ENCODE assay signal across 22 mouse cellular contexts in genomic region chr7:91916809-91917208, GRCm38 (mm10).
"Had no signal": no experiment of that assay in that cellular context is flagged by ENCODE, and none has a peak within 500 bp of the region (broad histone marks: within the 10 kb centered on the region; RNA-seq: fewer than 3 reads in every experiment).

No protein-coding gene starts in this region.

- DNase-seq: kidney, postnatal 14 days; kidney, postnatal 4 days; layer of hippocampus, adult 9-11 months; layer of hippocampus, postnatal 36 days; left cerebral cortex, postnatal 4 days; liver, postnatal 0 days; lung, postnatal 10 days; lung, postnatal 36 days; retina, postnatal 1 day; right cerebral cortex, postnatal 25 days; spleen, adult 18-20 months; thymus, postnatal 25 days had no signal

- H3K36me3 ChIP-seq: limb, embryonic 12.5 days; limb, embryonic 15.5 days; lung, embryonic 15.5 days; midbrain, embryonic 10.5 days; midbrain, embryonic 13.5 days; neural tube, embryonic 13.5 days; stomach, embryonic 15.5 days had no signal

- H3K4me3 ChIP-seq: limb, embryonic 12.5 days; limb, embryonic 15.5 days; lung, embryonic 15.5 days; megakaryocyte, embryonic 14.5 days; midbrain, embryonic 10.5 days; midbrain, embryonic 13.5 days; myocyte; neural tube, embryonic 13.5 days; stomach, embryonic 15.5 days had no signal

- H3K27ac ChIP-seq: limb, embryonic 12.5 days; limb, embryonic 15.5 days; liver, embryonic 14.5 days; lung, embryonic 15.5 days; midbrain, embryonic 10.5 days; midbrain, embryonic 13.5 days; neural tube, embryonic 13.5 days; stomach, embryonic 15.5 days had no signal

- H3K9me3 ChIP-seq: limb, embryonic 12.5 days; limb, embryonic 15.5 days; lung, embryonic 15.5 days; megakaryocyte, embryonic 14.5 days; midbrain, embryonic 10.5 days; midbrain, embryonic 13.5 days; neural tube, embryonic 13.5 days; stomach, embryonic 15.5 days had no signal

- H3K4me1 ChIP-seq: limb, embryonic 12.5 days; limb, embryonic 15.5 days; lung, embryonic 15.5 days; midbrain, embryonic 10.5 days; stomach, embryonic 15.5 days had no signal

- H3K27me3 ChIP-seq: limb, embryonic 12.5 days; limb, embryonic 15.5 days; lung, embryonic 15.5 days; megakaryocyte, embryonic 14.5 days; midbrain, embryonic 13.5 days; neural tube, embryonic 13.5 days; stomach, embryonic 15.5 days had no signal
